Mouse (Mus musculus): ENCODE measurements around the gene Olfr70.

Gene Olfr70

DNA sequence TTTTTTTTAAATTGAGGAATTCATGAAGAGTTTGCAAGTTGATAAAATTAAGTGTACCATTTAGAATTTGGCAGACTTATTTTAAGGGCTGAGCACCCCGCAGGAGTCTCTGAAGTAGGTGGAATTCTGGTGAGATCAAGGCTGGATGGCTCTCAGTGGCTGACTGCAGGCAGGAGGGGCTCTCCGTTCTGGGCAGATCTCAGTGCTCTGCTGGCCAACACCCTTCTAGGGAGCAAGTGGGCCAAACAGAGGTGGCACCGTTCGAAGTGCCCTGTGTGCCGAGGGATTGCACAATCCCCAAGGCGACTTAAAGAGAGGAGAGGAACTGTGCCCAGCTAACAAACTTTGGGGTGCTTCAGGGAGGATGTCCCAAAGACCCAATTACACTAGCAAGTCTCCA, 9.3 kb upstream of the Olfr70 start, which contains the start of gene Olfr71:
Gene Olfr71, minus strand, starts transcription at position 387 of the 400 bp plus-strand sequence.
- no peak for DNase-seq

DNA sequence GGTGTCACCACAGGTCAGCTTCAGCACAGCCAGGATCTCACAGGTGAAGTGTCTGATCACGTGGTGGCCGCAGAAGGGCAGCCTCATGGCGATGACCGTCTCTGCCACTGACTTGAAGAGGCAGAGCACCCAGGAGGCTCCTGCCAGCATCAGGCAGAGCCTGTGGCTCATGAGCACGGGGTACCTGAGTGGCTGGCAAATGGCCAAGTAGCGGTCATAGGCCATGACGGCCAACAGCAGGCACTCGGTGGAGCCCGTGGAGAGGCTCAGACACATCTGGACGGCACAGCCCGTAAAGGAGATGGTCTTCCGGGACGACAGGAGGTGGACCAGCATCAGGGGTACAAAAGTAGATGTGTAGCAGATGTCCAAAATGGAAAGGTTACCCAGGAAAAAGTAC, 5.4 kb upstream of the Olfr70 start:
- no peak for DNase-seq

DNA sequence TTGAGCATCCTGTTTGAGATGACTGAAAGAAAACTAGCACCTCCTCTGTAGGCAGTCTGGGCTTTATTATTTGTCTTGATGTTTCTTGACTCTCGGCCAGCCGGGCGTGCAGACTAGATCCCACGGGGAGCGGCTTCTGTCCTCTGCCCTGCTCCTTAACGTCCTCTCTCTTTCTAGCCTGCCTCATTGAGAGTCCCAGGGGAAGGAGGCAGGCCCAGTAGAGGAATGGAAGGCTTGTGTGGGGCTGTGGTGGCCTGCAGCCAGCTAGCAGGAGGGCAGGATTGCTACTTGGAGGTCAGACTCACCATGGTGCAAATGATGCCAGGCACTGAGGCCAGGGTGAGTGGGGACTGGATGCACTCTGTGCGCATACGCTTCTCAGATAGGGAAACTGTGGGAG, 3.2 kb upstream of the Olfr70 start:
- no peak for DNase-seq

DNA sequence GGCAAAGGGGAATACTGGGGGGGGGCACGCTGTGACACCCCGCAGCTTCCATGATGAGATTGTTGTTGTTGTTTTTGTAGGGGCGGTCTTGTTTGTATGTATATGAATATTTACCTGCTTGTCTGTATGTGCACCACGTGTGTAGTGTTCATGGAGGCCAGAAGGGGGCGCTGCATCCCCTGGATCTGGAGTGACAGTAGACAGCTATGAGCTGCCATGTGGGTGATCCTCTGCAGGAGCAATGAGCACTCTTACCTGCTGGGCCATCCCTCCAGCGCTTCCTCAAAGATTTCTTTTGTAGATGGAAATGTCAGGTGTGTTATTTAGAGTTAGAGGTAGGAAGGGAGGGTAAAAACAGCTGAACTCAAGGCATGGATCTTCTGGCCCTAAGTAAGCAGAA, 2.8 kb upstream of the Olfr70 start:
- no peak for DNase-seq

DNA sequence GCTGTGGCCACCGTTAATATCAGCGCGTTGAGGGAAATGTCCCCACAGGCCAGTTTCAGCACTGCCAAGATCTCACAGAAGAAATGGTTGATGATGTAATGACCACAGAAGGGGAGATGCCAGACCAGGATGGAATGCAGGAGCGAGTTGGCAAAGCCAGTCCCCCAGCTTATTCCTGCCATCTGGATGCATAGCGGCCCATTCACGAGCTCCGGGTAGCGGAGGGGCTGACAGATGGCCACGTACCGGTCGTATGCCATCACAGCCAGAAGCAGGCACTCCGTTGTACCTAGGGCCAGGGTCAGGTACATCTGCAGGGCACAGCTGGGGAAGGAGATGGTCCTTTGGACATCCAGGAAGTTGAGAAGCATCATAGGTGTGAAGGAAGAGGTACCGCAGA, 4.0 kb downstream of the Olfr70 start:
- peak; percentile 75 to 78 for DNase-seq

DNA sequence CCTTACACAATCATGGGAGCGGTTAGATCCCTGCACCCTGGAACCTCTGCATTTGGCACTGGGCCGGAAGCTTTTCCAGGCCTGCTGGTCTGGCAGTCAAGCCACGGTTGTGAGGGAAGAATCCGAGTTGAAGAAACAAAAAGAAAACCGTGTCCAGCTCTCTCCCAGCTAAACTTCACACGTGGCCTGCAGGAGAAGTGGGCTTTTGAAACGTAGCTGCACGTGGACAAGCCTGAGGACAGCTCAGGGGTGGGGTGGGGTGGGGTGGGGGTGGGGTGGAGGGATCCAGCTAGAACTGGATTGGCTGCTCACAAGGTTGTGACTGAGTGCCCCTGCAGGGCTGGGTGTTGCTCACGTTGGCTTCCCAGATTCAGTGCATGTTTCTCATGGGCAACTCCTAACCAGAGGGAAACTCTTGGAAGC, 5.3 kb downstream of the Olfr70 start:
- no peak for DNase-seq

DNA sequence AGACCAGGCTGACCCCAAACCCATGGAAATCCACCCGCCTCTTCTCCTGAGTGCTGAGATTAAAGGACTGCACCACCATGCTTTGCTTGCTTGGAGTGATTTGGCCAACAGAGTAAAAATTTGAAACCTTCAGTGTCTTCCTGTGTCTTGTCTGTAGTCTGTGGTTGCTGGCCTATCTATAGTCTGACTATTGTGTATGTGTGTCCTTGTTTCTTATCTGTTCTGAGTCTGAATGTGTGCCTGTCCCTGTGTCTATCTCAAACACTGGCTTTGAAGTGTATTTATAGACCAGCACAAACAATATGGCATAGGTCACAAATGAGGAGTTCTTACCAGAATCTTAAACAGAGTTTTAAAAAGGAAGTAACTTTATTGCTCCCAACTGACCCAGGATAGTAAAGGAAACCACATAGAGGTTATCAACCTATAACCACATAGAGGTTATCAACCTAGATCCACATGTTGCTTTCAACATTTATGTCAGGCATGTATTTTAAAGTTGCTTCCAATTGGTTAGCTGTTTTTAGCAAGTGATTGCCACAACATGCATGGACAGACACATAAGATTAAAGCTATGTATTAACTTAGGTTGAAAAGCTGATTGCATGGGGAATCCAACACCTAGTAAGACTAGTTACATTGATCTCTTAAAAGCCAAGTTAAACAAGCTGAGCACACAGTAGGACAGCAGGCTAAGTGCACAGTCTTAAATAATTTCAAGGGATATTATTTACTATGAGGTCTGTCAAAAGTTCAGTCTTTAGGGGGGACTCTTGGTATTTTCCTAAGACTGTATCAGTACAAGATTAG, 6.0 kb downstream of the Olfr70 start:
- DNase-seq = no peak

DNA sequence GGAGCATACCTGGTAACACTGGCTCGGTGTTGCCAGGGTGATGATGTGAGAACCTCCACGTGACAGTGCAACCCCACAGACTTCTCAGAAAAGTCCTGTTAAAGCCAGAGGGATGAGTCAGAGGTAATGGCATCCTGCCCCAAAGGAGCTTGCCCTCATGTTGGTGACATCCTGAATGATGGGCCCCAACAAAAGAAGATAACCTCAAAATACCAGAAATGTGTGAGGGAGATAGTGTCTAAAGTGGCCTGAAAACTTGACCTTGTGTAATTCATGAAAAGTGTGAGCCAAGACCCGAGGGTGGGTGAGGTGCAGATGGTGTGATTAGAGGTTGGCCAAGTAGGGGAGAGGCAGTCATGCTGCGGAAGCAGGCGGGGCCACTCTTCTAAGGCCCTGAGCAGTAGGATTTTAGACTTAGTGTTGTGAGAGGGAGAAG, 6.8 kb downstream of the Olfr70 start:
- peak in 1 of 2 experiments; percentile 41 for DNase-seq

DNA sequence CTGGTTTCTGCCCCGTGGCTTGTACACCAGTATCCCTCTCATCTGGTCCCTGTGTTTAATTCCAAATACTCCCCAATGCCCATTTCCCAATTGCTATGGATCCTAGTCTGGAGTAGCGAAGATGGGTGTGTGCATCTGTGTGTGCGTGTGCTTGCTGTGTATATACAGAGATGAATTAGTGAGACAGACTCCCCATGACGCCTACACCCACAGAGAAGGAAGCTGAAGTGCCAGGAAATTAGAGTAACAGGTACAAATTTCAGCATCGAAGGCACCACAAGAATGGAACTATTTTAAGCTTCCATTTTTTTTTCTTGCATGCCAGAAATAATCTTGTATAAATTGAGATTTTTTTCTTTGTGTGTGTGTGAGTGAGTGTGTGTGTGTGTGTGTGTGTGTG, 9.6 kb downstream of the Olfr70 start:
- no peak for DNase-seq

DNA sequence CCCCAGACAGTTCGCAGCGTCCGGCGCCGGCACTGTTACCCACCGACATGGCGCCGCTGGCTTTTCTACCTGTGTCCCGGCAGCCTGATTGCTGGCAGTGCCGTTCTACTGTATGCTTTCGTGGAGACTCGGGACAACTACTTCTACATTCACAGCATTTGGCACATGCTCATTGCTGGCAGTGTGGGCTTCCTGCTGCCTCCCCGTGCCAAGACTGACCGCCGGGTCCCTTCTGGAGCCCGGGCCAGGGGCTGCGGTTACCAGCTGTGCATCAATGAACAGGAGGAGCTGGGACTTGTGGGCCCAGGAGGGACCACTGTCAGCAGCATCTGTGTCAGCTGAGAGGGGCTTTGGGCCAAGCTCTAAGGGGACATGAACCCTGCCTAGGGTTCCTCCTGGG, 10.6 kb downstream of the Olfr70 start:
- peak; percentile 49 to 52 for DNase-seq

DNA sequence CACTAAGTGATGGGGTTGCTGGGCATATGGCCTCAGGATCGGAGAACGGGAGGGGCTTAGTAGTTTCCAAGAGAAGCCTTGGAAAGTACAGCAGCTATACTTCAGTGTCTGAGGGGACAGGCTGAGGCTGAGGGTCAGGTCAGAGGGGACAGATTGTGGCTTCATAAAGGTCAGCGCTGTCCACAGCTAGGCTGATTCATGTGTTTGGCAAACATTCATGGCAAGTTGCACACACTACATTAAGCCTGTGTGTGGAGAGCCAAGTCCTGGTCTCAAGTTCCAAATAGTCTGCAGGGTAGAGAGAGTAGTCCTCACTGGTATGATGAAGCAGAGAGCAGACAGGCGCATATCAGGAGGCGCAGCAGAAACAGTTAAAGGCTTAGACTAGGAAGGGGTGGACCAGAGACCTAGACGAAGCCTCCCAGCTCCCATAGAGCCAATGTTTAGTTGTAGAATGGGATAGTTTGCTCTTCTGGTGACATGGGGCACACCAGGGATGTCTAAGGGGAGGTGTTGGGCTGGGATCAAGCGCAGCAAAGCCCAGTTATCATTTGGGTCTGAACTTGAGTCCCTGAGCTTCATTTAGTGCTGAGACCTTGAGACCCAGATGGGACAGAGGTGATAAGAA, 21.1 kb downstream of the Olfr70 start:
- no peak for DNase-seq

DNA sequence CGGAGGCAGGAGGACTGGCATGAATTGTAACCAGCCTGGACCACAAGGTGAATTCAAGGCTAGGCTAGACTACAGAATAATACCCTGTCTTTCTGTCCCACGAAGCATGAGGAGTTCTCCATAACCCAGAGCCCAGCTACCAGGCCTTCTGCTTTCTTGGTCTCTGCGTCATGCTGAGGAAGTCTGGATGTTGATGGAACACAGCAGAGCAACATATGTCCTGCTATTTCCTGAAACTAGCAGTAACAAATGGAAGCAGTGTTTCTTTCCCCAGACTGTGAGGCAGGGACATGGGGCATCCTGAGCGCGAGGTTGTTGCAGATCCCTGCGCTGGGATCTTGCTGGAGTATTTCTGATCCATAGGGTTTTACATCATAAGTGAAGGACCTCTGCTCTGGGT, 22.1 kb downstream of the Olfr70 start:
- DNase-seq = no peak

DNA sequence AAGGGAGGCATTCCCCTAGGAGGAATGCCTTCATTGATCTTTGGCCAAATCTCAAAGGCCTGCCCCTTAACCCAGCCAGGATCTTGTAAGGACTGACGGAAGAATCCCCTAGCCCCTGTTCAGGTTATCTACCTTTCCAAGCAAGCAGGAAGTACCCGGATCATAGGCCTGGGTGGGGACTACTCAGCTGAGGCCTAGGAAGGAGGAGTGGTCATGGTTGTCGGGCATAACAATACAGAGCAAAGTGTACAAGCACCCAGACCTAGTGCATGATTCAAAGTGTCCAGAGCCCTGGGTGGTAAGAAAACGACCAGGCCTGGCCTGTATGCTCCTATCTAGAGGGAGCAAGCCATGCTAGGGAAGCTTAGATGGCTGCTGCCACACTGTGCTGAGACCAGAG, 25.0 kb downstream of the Olfr70 start:
- DNase-seq = no peak

DNA sequence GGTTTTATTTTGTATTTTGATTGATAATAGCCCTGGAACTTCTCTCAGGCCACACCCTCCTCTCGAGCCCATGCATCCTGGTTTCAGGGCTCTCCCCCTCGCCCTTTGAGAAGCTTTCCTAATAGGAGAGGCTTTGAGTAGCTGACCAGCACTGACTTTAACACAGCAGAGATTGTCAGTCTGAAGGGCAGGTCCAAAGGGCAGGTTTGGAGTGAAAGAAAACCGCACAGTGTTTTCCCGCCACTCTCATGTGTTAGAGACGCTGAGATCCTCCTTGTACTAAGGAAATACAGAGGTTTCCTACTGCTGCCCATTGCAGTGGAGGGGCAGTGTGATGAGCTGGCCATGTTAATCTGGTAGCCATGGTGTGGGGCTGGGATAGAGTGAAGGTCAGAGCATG, 25.6 kb downstream of the Olfr70 start:
- DNase-seq = no peak

DNA sequence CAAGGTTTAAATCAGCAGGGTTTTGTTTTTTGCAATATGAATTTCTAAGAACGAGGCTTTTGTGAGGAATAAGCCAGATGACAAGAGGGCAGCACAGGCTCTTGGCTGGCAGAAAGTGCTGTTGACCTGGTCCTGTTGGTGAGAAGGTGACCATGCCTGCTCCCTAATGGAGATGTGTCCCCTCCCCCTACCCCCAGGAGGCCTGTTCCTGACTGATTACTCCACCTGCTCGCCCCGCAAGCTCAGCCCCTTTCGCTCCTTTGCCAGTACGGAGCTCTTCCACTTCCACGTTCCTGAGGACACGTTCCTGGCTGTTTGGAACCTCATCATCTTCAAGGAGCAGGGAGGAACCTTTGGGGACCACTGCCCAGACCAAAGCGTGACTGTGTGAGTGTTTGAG, 26.9 kb downstream of the Olfr70 start:
- DNase-seq = no peak

DNA sequence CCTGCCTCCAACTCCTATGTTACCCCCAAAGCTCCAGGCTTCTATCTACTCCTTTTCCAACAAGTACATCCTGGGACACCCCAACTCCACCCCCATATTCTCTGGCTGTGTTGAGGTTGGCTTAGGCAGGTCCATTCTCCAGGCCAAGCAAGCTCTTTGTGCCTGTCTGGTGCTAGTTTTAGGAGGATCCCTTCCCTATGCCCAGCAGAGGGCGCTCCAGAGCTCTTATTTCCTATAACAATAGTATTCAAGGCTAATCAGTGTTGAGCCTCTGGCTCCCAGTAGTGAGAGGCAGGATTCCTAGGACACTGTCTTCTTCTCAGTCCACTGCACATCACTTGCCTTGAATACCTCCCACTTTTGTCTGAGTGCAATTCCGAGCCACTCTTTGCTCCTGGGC, 28.5 kb downstream of the Olfr70 start:
- DNase-seq = peak; percentile 95 to 98

DNA sequence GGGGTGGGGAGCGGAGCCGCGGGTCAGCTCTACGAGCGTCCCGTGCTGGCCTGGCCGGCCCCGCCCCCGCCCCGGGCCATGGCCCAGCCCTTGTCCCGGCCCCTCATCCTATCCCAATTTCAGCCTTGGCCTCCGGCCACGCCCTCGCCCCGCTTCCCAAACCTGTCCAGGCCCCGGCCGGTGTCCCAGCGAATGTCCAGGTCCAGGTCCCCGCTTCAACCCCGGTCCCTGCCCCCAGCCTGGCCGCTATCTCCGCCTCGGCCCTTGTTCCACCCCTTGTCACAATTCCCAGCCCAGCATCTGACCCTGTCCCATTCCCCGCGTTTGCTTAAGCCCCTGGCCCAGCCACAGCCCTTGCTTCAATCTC, 31.2 kb downstream of the Olfr70 start:
- peak in 1 of 2 experiments; percentile 76 for DNase-seq

DNA sequence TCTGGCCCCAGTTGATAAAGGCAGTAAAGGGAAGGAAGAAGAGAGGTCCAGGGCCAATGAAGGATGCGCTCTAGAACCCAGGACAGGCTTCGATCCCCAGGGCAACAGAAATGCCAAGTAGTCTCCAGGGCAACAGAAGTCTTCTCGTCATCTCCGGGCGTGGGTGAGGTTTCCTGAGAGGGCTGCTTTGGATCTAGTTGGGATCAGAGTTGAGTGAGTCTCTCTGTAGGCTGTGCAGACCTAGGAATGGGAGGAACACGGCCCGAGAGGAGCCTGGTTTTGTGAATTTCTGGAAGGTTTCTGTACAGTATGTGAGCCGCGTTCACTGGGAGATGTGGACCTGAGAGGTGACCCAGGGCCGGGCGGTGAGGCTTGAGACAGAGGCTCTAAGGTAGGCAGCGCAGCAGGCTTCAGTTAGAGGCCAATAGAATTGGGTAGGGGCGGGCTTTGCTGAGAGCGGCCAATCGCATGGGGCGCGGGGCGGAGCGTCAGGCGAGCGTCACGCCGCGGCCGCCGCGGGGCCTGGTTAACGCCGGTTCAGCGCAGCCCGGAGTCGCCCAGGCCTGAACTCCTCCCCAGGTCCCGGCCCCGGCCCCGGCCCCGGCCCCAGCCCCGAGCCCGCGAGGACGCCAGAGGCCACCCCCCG, 31.7 kb downstream of the Olfr70 start, which contains the start of the genes Tmem8b and Fam221b:
Gene Tmem8b, plus strand, starts transcription at position 190 of the 646 bp plus-strand sequence.
Gene Fam221b, minus strand, starts transcription at position 364 of the 646 bp plus-strand sequence.
- DNase-seq = peak; percentile 96 to 97

DNA sequence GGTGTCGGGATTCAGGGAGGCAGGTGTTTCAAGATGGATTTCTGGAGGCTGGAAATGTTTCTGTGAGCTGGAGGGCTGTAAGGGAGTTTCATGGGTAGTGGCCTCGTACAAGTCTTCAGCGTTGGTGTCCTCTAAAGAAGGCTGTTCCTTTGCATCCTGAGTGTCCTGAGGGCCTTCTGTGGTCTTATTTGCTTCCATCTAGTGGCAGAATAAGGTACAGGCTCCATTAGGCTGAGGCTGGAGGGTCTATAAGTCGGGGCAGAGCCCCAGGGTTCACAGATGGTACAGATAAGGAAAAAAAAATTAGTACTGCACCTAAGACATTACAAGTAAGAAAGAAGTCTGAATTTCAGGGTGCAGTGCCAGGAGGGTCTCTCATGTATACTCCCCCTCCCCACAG, 34.2 kb downstream of the Olfr70 start:
- DNase-seq = peak in 1 of 2 experiments; percentile 50

DNA sequence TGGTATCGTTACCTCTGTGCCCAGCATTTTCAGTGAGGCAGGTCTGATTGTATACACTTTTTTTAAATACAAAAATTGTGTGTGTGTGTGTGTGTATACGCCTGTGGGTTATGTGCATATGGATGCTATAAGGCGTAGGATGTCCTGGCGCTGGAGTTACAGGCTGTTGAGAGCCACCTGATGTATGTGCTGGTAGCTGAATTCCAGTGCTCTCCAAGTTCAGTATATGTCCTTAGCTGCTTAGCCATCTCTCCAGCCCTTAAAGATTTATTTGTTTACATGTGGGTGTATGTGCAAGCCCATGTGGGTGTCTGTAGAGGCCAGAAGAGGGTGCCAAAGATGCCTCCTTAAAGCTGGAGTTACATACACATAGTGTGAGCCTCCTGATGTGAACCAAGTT, 43.5 kb downstream of the Olfr70 start:
- DNase-seq = no peak

DNA sequence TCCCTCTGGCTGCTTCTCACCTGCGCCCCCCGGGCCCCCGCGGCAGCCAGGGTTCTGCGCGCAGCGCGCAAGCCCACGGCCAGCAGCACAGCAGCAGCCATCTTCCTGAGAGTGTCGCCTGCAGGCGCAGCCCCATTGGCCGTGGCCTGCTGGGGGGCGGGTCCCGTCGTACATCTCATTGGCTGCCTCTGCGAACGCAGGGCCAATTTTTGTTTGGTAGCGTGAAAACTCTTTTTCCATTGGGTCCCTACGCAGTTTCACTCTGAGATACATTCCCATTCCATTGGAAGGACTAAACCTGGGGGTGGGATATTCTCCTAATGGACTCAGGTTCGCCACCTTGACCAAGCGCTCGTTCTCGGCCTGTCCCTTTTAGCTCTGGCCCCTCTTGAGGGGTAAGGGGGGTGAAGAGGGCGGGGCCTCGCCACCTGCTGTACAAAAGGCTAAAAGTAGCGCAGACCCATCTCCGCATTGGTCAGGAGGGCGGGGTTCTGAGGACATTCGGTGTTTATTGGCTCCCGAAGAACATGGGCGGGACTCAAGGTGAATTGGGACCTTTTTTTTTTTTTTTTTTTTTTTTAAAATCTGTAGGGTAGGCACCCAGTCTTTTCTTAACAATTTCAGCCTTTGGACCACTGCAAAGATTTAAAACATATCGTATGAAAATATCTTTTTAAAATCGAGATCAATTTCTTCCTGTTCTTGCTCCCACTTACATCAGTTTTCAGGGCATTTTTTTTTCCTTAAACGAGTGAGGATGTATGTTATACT, 44.1 kb downstream of the Olfr70 start, which contains the start of gene Hint2:
Gene Hint2, minus strand, starts transcription at position 128 of the 771 bp plus-strand sequence.
- peak; percentile 97 for DNase-seq

DNA sequence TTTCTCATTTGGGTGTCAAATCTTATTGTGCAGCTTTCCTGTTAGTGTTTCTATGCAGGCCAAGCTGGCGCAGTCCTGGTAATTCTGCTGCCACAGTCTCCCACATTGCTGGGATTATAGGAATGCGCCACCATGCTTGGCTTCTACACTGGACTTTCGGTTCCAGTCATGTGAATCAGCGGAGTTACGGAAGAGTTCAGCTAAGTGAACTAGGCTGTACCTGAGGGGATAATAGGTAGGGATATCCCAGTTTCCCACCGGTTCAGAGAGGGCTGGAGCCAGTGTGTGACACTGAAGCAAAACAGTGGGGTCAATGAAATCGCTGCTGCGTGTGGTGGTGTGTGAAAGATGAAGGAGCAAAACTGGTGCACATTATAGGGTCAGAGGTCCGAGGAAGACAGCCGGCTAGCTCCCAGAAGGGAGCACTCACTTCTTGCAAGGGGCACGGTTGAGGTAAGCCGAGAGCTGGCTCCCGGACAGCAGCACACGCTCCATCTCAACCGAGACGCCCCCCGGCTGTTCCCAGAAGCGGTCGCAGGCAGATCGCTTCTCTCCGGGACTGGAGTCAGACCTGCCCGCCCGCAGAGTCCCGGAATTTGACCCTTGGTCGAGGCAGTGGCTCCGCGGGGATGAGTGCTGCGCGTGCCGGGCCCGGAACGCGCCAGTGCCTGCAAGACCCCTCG, 44.8 kb downstream of the Olfr70 start:
- DNase-seq = no peak
